Mouse (Mus musculus) intestine, embryonic 16.5 days (tissue): ENCODE data around the gene Srebf2. TPM values are rescaled to one million over a fixed set of nuclear protein-coding genes. Genes with fewer than 3 reads are reported as not detected.

Experiments used
- ATAC-seq: fragments of 200-750 bp; cut with Nextera tagmentation; 2 replicates; pipeline ENCODE4 v1.8.0; 2017; ENCODE audit warnings: moderate TSS enrichment, moderate library complexity
- H3K27ac ChIP-seq: fragments of 300-500 bp; sonication (generic); 2 replicates; pipeline ENCODE4 v1.5.1; 2014; ENCODE audit warnings: mild to moderate bottlenecking, low read length
- H3K27me3 ChIP-seq: fragments of 300-500 bp; sonication (generic); replicated peaks from 2 replicates; pipeline ENCODE4 v1.6.1; 2014; ENCODE audit warnings: low read length, control low read depth, mixed read lengths; ENCODE audit not compliant: control insufficient read depth, insufficient read depth
- H3K36me3 ChIP-seq: fragments of 300-500 bp; sonication (generic); 2 replicates; pipeline ENCODE4 v1.6.1; 2014; ENCODE audit warnings: low read length, control low read depth; ENCODE audit not compliant: control insufficient read depth, insufficient read depth
- H3K4me1 ChIP-seq: fragments of 300-500 bp; sonication (generic); 2 replicates; pipeline ENCODE4 v1.6.1; 2014; ENCODE audit warnings: low read length, control low read depth, mixed read lengths; ENCODE audit not compliant: control insufficient read depth, insufficient read depth
- H3K4me2 ChIP-seq: fragments of 300-500 bp; sonication (generic); 2 replicates; pipeline ENCODE4 v1.6.1; 2014; ENCODE audit warnings: low read depth, low read length, control low read depth
- H3K4me3 ChIP-seq: fragments of 300-500 bp; sonication (generic); 2 replicates; pipeline ENCODE4 v1.5.1; 2014; ENCODE audit warnings: mild to moderate bottlenecking, low read length
- H3K9ac ChIP-seq: fragments of 300-500 bp; sonication (generic); 2 replicates; pipeline ENCODE4 v1.6.1; 2014; ENCODE audit warnings: low read depth, low read length
- H3K9me3 ChIP-seq: fragments of 300-500 bp; sonication (generic); 2 replicates; pipeline ENCODE4 v1.6.1; 2016; ENCODE audit warnings: low read length, control low read depth; ENCODE audit not compliant: control insufficient read depth
- WGBS: fragments of 180-500 bp; shearing (Covaris S2); extraction: QIAGEN DNeasy Blood & Tissue Kit; methylation state at CpG from one replicate; pipeline ENCODE4 v1.1.7; 2014; 5-methylcytosine and 5-hydroxymethylcytosine counted together
- polyA plus RNA-seq: library from polyadenylated mRNA; unstranded; fragments of >200 nt; fragmentation: Nextera tagmentation; extraction: Ambion mirVana; gene quantifications from 2 replicates; pipeline ENCODE4 v1.2.1, GENCODE M21; 2015

Gene Srebf2
- polyA plus RNA-seq, 1 experiment from 2014 or later = 141 TPM

GRCm38 (mm10) chr15:82197937-82198336, 51.0 kb downstream of the Srebf2 start:
- 92% methylated on average over 11 of the region's 11 CpGs for WGBS
- ATAC-seq = no peak
- H3K36me3 ChIP-seq = peaks cover 64% of the 10 kb centered on the region
- H3K27ac ChIP-seq = no peak overlapping the region
- no peaks in the 10 kb centered on the region for H3K27me3 ChIP-seq
- no peaks in the 10 kb centered on the region for H3K9me3 ChIP-seq
- H3K9ac ChIP-seq = no peak overlapping the region
- H3K4me2 ChIP-seq = no peak overlapping the region
- H3K4me1 ChIP-seq = no peaks in the 10 kb centered on the region
- H3K4me3 ChIP-seq = no peak overlapping the region

GRCm38 (mm10) chr15:82198342-82198741, 51.4 kb downstream of the Srebf2 start:
- H3K27me3 ChIP-seq = no peaks in the 10 kb centered on the region
- no peak overlapping the region for H3K4me2 ChIP-seq
- H3K27ac ChIP-seq = no peak overlapping the region
- WGBS = 90% methylated on average over 7 of the region's 7 CpGs
- no peaks in the 10 kb centered on the region for H3K4me1 ChIP-seq
- H3K36me3 ChIP-seq = peaks cover 67% of the 10 kb centered on the region
- H3K9me3 ChIP-seq = no peaks in the 10 kb centered on the region
- H3K9ac ChIP-seq = no peak overlapping the region
- H3K4me3 ChIP-seq = no peak overlapping the region
- no peak for ATAC-seq

- no peak overlapping the region for H3K4me3 ChIP-seq
- no peaks in the 10 kb centered on the region for H3K27me3 ChIP-seq
- H3K9me3 ChIP-seq = no peaks in the 10 kb centered on the region
- no peak overlapping the region for H3K27ac ChIP-seq
- H3K4me2 ChIP-seq = no peak overlapping the region
- WGBS = 85% methylated on average over 12 of the region's 12 CpGs
- H3K36me3 ChIP-seq = peaks cover 59% of the 10 kb centered on the region
- no peak overlapping the region for H3K9ac ChIP-seq
- ATAC-seq = no peak
- no peaks in the 10 kb centered on the region for H3K4me1 ChIP-seq
Observed at GRCm38 (mm10) chr15:82199546-82199945, 52.6 kb downstream of the Srebf2 start.

- H3K9me3 ChIP-seq = no peaks in the 10 kb centered on the region
- peaks cover 14% of the 10 kb centered on the region for H3K27me3 ChIP-seq
- no peak overlapping the region for H3K4me3 ChIP-seq
- H3K4me1 ChIP-seq = peaks cover 9% of the 10 kb centered on the region
- no peak overlapping the region for H3K9ac ChIP-seq
- no peak overlapping the region for H3K4me2 ChIP-seq
- WGBS = 93% methylated on average over 6 of the region's 6 CpGs
- ATAC-seq = no peak
- no peak overlapping the region for H3K27ac ChIP-seq
- peaks cover 46% of the 10 kb centered on the region for H3K36me3 ChIP-seq
Observed at GRCm38 (mm10) chr15:82202086-82202485, 55.1 kb downstream of the Srebf2 start.

- no peaks in the 10 kb centered on the region for H3K9me3 ChIP-seq
- no peak overlapping the region for H3K27ac ChIP-seq
- peaks cover 23% of the 10 kb centered on the region for H3K27me3 ChIP-seq
- no peak for ATAC-seq
- H3K9ac ChIP-seq = no peak overlapping the region
- H3K4me3 ChIP-seq = no peak overlapping the region
- peaks cover 9% of the 10 kb centered on the region for H3K4me1 ChIP-seq
- no peak overlapping the region for H3K4me2 ChIP-seq
- peaks cover 37% of the 10 kb centered on the region for H3K36me3 ChIP-seq
- WGBS = 93% methylated on average over 10 of the region's 10 CpGs
Observed at GRCm38 (mm10) chr15:82203090-82203489, 56.1 kb downstream of the Srebf2 start.

- Histone ChIP-seq H3K9ac (no peak overlapping the region), H3K4me3 (no peak overlapping the region), H3K36me3 (peaks cover 30% of the 10 kb centered on the region), H3K27ac (no peak overlapping the region), H3K27me3 (peaks cover 26% of the 10 kb centered on the region), H3K4me2 (no peak overlapping the region), H3K9me3 (no peaks in the 10 kb centered on the region), H3K4me1 (peaks cover 9% of the 10 kb centered on the region)
- WGBS = 82% methylated on average over 20 of the region's 20 CpGs
- no peak for ATAC-seq
Observed at GRCm38 (mm10) chr15:82203611-82204351, 56.8 kb downstream of the Srebf2 start.

- ATAC-seq = no peak
Observed at GRCm38 (mm10) chr15:82204680-82205371, 57.8 kb downstream of the Srebf2 start.

GRCm38 (mm10) chr15:82206365-82207104, 59.6 kb downstream of the Srebf2 start:
- Histone ChIP-seq H3K27ac (no peak overlapping the region), H3K4me1 (peaks cover 9% of the 10 kb centered on the region), H3K36me3 (peaks cover 16% of the 10 kb centered on the region; the same call in 1 of the 2 replicates), H3K4me3 (no peak overlapping the region), H3K9ac (no peak overlapping the region), H3K27me3 (peaks cover 50% of the 10 kb centered on the region), H3K4me2 (no peak overlapping the region), H3K9me3 (no peaks in the 10 kb centered on the region)
- ATAC-seq = peak; percentile 55
- WGBS = 61% methylated on average over 9 of the region's 9 CpGs

More at GRCm38 (mm10) chr15:82204680-82205371, 57.8 kb downstream of the Srebf2 start:
- no peak overlapping the region for H3K27ac ChIP-seq
- no peak overlapping the region for H3K4me2 ChIP-seq
- peaks cover 20% of the 10 kb centered on the region for H3K36me3 ChIP-seq
- WGBS = 48% methylated on average over 10 of the region's 10 CpGs
- H3K27me3 ChIP-seq = peaks cover 33% of the 10 kb centered on the region
- no peak overlapping the region for H3K4me3 ChIP-seq
- no peak overlapping the region for H3K9ac ChIP-seq
- H3K9me3 ChIP-seq = no peaks in the 10 kb centered on the region
- peaks cover 9% of the 10 kb centered on the region for H3K4me1 ChIP-seq

GRCm38 (mm10) chr15:82207105-82207459, 60.1 kb downstream of the Srebf2 start:
- peaks cover 14% of the 10 kb centered on the region for H3K4me1 ChIP-seq
- H3K27me3 ChIP-seq = peaks cover 55% of the 10 kb centered on the region
- peaks cover 16% of the 10 kb centered on the region; the same call in 1 of the 2 replicates for H3K36me3 ChIP-seq
- H3K9me3 ChIP-seq = no peaks in the 10 kb centered on the region
- no peak for ATAC-seq
- no peak overlapping the region for H3K9ac ChIP-seq
- no peak overlapping the region for H3K4me2 ChIP-seq
- 26% methylated on average over 34 of the region's 34 CpGs for WGBS
- H3K27ac ChIP-seq = no peak overlapping the region
- H3K4me3 ChIP-seq = no peak overlapping the region
